Mouse (Mus musculus) ovary, postnatal 36 days (tissue): ENCODE data around the gene Slc1a3.

Experiments used
- DNase-seq: peaks from one replicate; pipeline ENCODE4 v3.0.0; 2022; ENCODE audit warnings: low spot score, mixed read lengths

The Slc1a3 gene

GRCm38 (mm10) chr15:8710146-8711006 is at the start of gene Slc1a3:
TSS of gene Slc1a3 (minus strand) at chr15:8710764.
- peak; percentile 51 for DNase-seq

- no peak for DNase-seq
These were observed 48.5 kb upstream of the Slc1a3 start for GRCm38 (mm10) chr15:8759026-8759425.

- DNase-seq, result no peak
These were observed 45.9 kb upstream of the Slc1a3 start for GRCm38 (mm10) chr15:8756441-8756840.

DNA sequence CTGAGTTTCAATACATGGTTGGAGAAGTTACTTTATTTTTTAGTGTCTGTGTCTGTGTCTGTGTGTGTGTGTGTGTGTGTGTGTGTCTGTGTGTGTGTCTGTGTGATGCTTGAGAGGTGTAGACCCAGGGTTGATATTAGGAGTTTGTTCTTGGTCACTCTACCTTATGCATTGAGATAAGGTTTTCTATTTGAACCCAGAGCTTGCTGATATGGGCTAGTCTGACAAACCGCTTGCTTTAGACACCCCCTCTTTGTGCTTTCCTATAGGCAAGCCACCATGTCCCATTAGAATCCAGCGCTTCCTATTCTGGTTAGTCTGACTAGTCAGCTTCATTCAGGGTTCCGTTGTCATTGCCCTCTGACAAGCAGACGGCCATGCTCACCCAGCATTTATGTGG is 39.2 kb upstream of the Slc1a3 start:
- no peak for DNase-seq

- DNase-seq, result no peak
These were observed 38.2 kb upstream of the Slc1a3 start for GRCm38 (mm10) chr15:8748771-8749170.

DNA sequence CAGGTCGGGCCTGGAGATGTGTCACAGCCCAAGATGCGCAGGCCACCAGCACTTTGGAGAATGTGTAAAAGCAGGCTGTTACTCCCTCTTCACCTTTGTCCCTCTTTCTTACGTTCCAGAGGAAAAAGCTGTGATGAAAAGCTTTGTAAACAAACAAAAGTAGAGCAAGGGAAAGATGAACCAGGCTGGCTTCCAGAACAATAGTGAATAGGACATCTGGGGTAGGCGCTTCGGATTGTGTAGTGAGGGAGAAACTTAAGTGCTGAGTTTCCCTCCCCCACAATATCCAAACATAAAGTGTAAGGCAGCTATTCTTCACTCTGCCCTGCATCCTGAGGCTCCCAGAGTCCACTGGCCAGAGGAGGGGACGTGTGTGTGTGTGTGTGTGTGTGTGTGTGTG is 31.0 kb upstream of the Slc1a3 start:
- DNase-seq, result no peak

- no peak for DNase-seq
These were observed 30.2 kb upstream of the Slc1a3 start for GRCm38 (mm10) chr15:8740724-8741123.

- DNase-seq, result no peak
These were observed 27.6 kb upstream of the Slc1a3 start for GRCm38 (mm10) chr15:8738156-8738555.

GRCm38 (mm10) chr15:8734363-8734739 is 23.8 kb upstream of the Slc1a3 start:
- DNase-seq, result no peak

DNA sequence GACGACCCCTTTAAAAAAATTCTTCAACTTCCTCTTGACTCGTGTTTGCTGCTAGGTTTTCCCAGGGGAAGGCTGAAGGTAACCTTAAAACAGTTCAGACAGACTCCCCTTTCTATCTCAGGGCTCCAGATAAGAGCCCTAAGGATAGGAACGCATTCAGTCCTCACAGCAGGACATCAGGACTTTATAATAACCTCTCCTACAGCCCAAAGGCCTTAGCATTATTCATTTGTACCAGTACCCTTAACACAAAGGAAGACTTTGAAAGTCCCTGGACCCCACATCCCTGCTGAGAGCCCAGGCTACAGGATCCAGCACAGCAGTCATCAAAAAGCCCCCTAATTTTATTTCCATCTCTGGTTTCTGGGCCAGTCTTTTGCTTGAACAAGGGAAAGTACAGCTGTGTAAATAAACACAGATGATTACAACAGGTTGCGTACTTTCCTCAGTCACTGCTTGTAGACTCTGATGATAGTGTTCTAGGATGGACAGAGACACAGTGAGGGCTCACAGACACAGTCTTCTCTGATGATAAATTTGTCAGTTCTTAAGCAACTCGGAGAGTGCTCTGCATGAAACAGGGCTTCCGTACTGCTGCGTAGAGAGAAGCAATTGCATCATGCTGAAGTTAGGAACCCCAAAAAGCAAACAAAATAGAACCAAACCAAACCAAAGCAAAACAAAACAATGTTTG is 23.3 kb upstream of the Slc1a3 start:
- no peak for DNase-seq

- DNase-seq, result no peak
These were observed 18.3 kb upstream of the Slc1a3 start for GRCm38 (mm10) chr15:8728861-8729260.

DNA sequence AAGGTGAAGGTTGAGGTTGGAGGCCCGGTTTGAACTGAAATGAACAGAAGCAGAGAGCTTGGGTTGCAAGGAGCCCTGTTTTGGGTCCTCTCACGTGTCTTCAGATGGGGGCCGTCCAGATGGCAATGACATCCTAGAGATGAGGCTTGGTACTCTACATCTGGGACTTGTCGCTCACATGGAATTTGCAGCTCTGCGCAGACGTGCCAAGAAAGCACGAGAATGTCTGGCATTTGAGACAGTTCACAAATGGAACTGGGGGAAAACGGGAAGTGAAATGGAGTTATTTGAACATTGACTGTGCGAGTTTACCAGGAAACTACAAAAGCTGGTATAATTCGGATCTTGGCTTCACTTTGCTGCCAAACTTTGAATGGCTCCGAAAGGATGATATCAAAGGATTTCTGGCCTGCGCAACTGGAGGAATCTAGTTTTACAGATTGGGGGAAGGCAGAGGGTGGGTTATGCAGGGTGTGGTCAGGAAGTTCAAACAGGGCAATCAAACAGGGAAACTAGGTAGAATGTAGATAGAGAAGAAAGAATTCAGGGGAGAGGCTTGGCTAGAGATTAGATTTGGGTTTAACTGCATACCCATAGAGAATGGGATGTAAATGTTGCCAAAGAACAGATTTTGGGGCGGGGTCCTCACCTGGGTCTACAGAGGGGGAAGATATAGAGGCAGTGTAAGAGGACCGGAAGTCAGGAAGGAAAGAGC is 12.0 kb upstream of the Slc1a3 start:
- DNase-seq, result no peak

DNA sequence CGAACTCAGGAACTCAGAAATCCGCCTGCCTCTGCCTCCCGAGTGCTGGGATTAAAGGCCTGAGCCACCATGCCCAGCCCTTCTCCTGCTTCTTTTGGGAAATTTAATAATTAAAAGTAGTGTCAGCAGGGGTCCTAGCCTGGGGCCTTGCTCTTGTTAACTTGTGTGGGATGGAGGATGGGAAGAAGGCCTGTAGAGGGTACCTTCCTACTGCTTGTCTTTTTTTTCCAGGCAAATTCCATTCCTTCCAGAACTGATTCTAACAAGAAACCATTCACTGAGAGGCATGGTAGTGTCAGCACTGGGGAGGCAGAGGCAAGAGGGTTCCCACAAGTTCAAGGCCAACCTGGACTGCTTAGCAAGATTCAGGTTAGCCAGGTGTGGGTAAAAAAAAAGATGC is 11.2 kb upstream of the Slc1a3 start:
- no peak for DNase-seq

- DNase-seq, result no peak
These were observed 10.4 kb upstream of the Slc1a3 start for GRCm38 (mm10) chr15:8721005-8721404.

GRCm38 (mm10) chr15:8718496-8718895 is 7.9 kb upstream of the Slc1a3 start:
- DNase-seq, result no peak

DNA sequence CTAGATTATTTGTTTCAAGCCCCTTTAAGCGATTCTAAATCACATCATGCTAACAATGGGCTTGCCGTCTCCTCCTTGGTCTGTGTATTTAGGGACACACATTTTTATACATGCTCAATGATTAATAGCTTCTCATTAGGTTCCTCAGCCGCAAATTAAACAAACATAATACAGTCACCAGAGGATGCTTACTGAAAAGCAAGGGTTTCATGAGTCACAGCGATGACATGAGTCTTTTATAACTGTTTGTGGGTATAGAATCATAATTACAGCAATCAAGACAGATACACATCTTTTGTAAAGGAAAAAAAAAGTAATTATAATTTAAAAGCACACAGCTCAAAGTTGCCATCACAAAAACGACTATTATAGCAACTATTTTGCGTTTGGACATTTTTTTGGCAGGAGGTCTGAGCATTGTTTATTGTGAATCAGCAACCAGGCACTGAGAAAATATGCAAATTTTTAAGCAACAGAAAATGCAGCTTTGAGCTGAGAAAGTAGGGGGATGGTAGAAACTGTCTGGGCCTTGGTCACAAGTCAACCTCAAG is 6.5 kb upstream of the Slc1a3 start:
- no peak for DNase-seq

GRCm38 (mm10) chr15:8716330-8716964 is 5.9 kb upstream of the Slc1a3 start:
- no peak for DNase-seq

DNA sequence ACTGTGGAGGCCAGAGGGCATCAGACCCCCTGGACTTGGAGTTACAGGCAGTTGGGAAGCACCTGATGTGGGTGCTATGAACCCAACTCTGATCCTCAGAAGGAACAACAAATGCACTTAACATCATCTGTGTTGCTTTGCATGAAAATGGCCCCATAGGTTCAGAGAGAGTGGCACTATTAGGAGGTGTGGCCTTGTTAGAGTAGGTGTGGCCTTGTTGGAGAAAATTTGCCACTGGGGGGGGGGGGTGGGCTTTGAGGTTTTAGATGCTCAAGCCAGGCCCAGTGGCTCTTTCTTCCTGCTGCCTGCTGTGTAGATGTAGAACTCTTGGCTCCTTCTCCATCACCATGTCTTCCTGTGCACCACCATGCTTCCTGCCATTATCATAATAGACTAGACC is 5.1 kb upstream of the Slc1a3 start:
- no peak for DNase-seq

DNA sequence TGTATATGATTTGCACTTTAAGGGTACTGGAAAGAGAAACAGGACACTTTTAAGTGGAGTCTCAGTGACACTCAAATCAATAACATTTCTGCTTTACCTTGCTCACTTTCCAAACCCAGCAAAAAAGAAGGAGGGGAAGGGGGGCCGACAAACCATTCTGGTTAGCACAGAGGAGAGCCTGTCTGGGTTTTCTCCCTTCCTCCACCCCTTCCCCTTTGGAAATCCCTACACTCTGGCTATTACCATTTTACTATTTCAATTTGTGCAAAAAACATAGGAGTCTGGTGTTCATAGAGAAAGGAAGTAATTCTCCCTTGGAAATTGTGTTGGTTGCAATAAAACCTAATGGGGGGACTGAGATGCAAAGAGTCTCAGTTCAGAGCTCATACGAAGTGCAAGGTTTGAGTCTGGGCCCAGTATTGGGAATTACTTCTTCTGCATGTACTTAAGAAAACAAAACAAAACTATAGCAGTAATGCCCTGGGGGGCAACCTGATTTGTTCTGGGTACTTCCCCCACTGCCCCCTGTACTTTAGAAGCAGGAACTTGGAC is 1.9 kb upstream of the Slc1a3 start:
- DNase-seq, result no peak

DNA sequence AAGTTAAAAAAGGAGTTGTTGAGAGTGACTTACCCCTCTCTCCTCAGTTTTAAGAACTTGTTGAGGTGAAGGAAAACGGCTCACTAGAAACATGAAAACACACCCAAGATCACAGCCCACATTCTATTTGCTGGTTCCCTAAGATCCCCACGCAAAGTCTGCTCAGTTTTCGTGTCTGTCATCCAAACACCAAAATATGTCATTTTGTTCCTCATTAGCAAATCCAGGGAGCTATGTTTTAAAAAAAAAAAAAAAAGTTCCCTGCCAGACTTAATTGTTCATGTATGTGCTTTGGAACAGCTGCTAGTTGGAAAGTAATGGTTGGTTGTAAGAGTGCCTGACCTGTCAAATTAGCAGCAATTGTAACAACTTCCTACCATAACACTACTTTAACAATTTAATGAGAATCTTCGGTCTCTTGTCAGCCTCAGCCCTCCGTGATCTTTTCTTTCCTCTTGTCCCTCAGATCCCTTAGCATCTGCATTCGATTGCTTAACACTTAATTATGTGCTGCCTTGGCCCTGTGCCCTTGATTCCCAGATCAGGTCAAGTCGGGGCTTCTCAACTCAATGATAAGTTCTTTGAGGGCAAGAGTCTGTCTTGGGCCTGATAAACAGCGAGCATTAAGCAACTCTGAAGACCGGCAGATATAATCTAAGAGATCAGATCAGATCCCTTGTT is 1.2 kb upstream of the Slc1a3 start:
- no peak for DNase-seq

DNA sequence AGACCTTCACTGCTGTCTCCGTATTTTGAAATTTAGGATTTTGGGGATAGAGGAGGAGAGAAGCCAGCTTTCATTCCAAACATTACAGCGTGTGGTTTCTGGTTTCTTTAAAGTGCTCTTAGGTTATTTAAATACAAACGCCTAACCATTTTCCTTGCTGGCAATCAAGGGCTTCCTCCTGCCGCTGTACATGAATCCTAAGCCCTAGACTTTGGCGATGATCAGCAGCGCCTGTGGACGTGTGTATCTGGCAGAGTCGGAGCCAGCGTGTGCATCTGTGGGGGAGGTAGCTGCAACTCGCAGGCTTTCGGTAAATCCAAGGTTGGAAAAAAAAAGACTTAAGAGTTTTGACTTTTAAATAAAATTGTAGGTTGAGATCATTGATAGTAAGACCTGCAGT is 986 bp downstream of the Slc1a3 start:
- peak; percentile 21 for DNase-seq
